Mouse (Mus musculus) adipocyte (in vitro differentiated cells): Measurements from ENCODE around the gene Rufy2.

Source experiments
- DNase-seq: peaks from one replicate; pipeline ENCODE4 v3.0.0-alpha.2; 2016; ENCODE audit warnings: low spot score

Gene Rufy2

GRCm38 (mm10) chr10:62980039-62980954 lies at the start of gene Rufy2:
Rufy2 (plus strand) TSS chr10:62980223.
- DNase-seq = peak; percentile 66

- DNase-seq = no peak
Measured at GRCm38 (mm10) chr10:62932381-62932780, 47.6 kb upstream of the Rufy2 start.

GRCm38 (mm10) chr10:62944975-62945580 lies 34.9 kb upstream of the Rufy2 start:
- DNase-seq = no peak

GRCm38 (mm10) chr10:62946738-62947471 lies 33.1 kb upstream of the Rufy2 start, which contains the start of gene Dna2:
Dna2 (plus strand) TSS chr10:62947026.
- peak; percentile 69 for DNase-seq

GRCm38 (mm10) chr10:62948551-62948950 lies 31.5 kb upstream of the Rufy2 start:
- DNase-seq = no peak

GRCm38 (mm10) chr10:62963956-62964355 lies 16.1 kb upstream of the Rufy2 start:
- DNase-seq = no peak

- no peak for DNase-seq
Measured at GRCm38 (mm10) chr10:62965796-62966195, 14.2 kb upstream of the Rufy2 start.

- no peak for DNase-seq
Measured at GRCm38 (mm10) chr10:62966291-62966690, 13.7 kb upstream of the Rufy2 start.

- DNase-seq = no peak
Measured at GRCm38 (mm10) chr10:62971821-62972220, 8.2 kb upstream of the Rufy2 start.

- no peak for DNase-seq
Measured at GRCm38 (mm10) chr10:62979667-62980038, 370 bp upstream of the Rufy2 start.

GRCm38 (mm10) chr10:62984072-62984471 lies 4.0 kb downstream of the Rufy2 start:
- DNase-seq = no peak

GRCm38 (mm10) chr10:62984495-62984894 lies 4.5 kb downstream of the Rufy2 start:
- no peak for DNase-seq

- no peak for DNase-seq
Measured at GRCm38 (mm10) chr10:62987341-62987740, 7.3 kb downstream of the Rufy2 start.

- no peak for DNase-seq
Measured at GRCm38 (mm10) chr10:62990636-62991035, 10.6 kb downstream of the Rufy2 start.

- DNase-seq = no peak
Measured at GRCm38 (mm10) chr10:62993991-62994390, 14.0 kb downstream of the Rufy2 start.

GRCm38 (mm10) chr10:63000584-63000983 lies 20.6 kb downstream of the Rufy2 start:
- DNase-seq = no peak

- DNase-seq = no peak
Measured at GRCm38 (mm10) chr10:63003252-63003651, 23.2 kb downstream of the Rufy2 start.

GRCm38 (mm10) chr10:63004556-63004955 lies 24.5 kb downstream of the Rufy2 start:
- no peak for DNase-seq

- no peak for DNase-seq
Measured at GRCm38 (mm10) chr10:63008193-63008592, 28.2 kb downstream of the Rufy2 start.

GRCm38 (mm10) chr10:63010268-63010667 lies 30.2 kb downstream of the Rufy2 start:
- no peak for DNase-seq

- DNase-seq = no peak
Measured at GRCm38 (mm10) chr10:63011556-63011955, 31.5 kb downstream of the Rufy2 start.

- DNase-seq = no peak
Measured at GRCm38 (mm10) chr10:63013476-63013875, 33.5 kb downstream of the Rufy2 start.

GRCm38 (mm10) chr10:63014168-63014567 lies 34.1 kb downstream of the Rufy2 start:
- no peak for DNase-seq
